Mouse (Mus musculus) small intestine, adult 10 weeks (tissue): ENCODE data around the gene Lpar4. TPM values are rescaled to one million over a fixed set of nuclear protein-coding genes. Genes with fewer than 3 reads are reported as not detected.

Source experiments
- polyA plus RNA-seq: library from polyadenylated mRNA; stranded (reverse); fragments of 350-450 nt; fragmentation: Illumina TruSeq; extraction: RNeasy Lipid Tissue Mini Kit (QIAGEN cat#74804); gene quantifications from one replicate; pipeline ENCODE4 v1.2.3, GENCODE M21; 2014; ENCODE audit warnings: low replicate concordance

Lpar4 gene
- polyA plus RNA-seq = 0.78 TPM

DNA sequence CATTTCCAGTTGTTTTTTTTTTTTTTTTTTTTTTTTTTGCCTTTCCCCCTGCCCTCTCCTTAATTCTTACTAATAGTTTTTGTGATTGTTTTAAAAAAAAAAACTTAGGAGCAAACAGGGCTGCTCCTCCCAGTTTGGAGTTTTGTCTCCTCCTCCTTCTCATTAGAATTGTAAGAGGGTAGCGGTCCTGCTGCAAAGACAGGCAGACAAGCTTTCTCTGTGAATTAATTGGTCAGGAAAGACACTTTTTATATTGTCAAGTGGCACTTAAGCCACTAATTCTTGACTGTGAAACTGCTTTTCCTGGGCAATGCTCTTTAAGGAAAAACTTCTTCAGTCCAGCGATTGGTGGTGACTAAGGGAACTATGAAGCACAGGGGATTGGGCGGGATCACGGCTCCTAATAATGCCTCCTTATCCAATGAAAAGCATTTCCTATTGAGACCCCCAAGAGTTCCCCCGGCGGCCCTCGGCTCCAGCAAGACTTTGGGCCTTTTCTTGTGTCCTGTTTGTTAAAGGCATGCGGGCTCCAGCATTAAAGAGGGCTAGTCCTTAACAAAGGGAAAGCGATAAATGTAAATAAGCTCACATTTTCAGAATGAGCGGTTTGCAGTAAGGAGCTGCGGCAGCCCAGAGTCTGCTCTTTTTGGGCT, at the start of gene Lpar4:
Gene Lpar4 (plus strand): TSS at position 451 of the 653 bp plus-strand sequence.

Other genes starting within 250 kb of the Lpar4 start
- gene Rtl3, start 80.0 kb upstream of the Lpar4 start, polyA plus RNA-seq = not detected
- 10.1 TPM for gene P2ry10, start 167.9 kb downstream of the Lpar4 start, polyA plus RNA-seq
- 1.9 TPM for gene P2ry10b, start 228.3 kb downstream of the Lpar4 start, polyA plus RNA-seq